Mouse (Mus musculus) c-Kit-negative CD71-positive TER-119-positive erythroid progenitor cells, embryonic 14.5 days (primary cell): Measurements from ENCODE around the gene Sgca.
"Not testable (repeated sequence)": the region's sequence is repeated elsewhere in the genome, so short reads cannot be mapped to it uniquely, and the experiment has no call there.

ENCODE experiments used
- DNase-seq: peaks from one replicate; pipeline ENCODE4 v3.0.0-alpha.2; 2013; ENCODE audit warnings: low read depth, low spot score

Gene Sgca

DNA sequence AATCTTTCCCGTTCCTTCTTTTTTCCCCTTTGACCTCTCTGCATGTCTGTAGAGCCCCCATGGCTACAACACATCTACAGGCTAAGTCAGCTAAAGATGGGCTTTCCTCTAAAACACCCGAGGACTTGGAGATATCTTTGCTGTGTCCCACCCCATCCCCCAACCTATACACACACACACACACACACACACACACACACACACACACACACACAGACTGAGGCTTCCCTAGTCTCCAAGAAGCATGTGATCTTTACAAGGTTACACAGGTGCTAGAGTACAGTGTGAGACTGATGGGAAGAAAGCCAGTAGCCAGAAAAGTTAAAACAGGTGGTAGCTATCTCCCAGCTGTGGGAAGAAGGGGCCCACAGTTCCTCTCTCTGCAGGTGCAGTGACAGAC is 10.3 kb upstream of the Sgca start:
- DNase-seq, result no peak

- no peak for DNase-seq
These were observed 9.7 kb upstream of the Sgca start for GRCm38 (mm10) chr11:94985822-94986221.

GRCm38 (mm10) chr11:94985140-94985539 is 9.0 kb upstream of the Sgca start:
- no peak for DNase-seq

- DNase-seq, result no peak
These were observed 3.5 kb upstream of the Sgca start for GRCm38 (mm10) chr11:94979462-94980179.

DNA sequence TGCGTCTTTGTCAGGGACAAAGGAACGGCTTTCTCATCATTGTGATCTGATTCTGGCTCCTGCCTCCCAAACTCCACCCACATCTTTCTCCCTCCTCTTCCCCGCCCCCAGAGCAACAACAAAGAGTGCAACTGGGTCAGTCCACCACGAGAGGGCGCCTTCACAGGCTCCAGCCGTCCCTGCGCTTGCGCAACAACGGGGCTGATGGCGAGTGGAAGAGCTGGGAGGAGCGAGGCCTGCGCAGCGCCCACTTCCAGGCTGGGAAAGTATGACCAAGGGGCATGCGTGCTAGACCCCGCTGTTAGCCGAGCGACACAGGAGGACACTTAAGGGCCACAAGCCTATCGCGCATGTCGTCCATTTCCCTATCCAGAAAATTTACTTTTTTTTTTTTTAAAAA is 2.8 kb upstream of the Sgca start:
- peak; percentile 93 for DNase-seq

- no peak for DNase-seq
These were observed 2.2 kb upstream of the Sgca start for GRCm38 (mm10) chr11:94978178-94978915.

DNA sequence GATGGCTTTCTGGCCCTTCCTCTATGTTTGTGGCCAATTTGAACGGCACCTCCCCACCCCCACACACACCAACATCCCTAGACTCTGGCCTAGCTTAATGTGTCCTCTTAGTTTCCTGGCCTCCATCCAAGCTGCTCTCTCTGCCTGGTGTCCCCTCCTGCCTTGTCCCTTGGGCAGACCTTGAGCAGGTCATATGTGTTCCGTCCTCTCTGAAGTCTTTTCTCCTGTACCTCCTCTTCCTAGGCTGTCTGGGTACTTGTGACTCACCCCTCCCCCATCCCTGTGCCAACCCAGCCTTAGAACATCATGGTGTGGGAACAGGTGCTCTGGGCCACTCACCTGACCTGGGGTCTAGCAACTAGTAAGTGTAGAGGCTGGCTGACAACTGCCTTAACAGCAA is 1.2 kb downstream of the Sgca start:
- DNase-seq, result no peak

- no peak for DNase-seq
These were observed 2.8 kb downstream of the Sgca start for GRCm38 (mm10) chr11:94973313-94973712.

DNA sequence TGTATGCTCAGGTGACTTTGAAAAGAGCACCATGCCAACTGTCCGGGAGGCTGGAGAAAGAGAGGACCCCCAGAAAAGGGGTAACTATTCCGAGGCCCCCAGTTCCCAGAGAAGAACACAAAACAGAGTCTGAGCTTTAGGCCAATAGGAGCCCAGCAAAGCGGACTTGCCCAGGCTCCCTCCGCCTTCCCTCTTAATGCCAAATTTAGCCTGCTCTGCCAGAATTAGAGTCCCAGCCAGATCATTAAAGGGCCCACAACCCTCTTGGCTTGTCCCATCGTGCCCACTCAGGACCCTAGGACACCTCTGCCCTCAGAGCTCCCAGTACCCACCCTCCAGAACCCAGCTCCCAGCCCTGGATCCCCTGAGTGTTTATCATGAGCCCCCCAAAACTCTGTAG is 3.2 kb downstream of the Sgca start:
- no peak for DNase-seq

DNA sequence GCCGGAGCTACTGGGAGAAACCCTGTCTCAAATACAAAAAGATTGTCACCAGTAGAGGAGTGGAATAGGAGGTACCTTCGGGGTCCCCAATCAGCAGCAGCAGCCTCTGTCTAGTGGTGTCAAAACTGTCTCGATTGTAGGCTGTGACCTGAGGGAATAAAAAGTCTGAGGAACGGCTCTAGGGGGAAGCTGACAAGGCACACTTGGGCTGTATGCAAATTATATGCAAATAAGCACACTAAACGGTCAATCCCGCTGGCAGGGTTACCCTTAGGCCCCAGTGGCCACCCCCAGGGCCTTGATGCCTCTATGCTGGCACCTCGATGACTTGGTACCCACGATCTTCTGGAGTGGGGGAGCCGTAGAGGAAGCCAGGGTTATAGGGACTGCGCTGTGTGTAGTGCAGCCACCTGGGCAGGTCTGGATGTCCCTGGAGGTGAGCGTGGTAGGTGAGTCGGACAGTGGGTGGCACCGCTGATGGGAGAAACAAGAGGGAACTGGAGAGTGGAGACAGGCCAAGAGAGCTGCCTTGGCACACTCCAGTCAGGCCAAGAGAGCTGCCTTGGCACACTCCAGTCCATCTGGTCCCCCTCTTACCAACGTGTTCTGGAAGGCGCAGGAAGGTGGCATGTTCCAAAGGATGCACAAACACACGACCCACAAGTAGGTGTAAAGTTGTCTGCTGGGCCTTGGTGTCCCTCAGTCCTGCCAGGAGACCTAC is 4.1 kb downstream of the Sgca start:
- no peak for DNase-seq

DNA sequence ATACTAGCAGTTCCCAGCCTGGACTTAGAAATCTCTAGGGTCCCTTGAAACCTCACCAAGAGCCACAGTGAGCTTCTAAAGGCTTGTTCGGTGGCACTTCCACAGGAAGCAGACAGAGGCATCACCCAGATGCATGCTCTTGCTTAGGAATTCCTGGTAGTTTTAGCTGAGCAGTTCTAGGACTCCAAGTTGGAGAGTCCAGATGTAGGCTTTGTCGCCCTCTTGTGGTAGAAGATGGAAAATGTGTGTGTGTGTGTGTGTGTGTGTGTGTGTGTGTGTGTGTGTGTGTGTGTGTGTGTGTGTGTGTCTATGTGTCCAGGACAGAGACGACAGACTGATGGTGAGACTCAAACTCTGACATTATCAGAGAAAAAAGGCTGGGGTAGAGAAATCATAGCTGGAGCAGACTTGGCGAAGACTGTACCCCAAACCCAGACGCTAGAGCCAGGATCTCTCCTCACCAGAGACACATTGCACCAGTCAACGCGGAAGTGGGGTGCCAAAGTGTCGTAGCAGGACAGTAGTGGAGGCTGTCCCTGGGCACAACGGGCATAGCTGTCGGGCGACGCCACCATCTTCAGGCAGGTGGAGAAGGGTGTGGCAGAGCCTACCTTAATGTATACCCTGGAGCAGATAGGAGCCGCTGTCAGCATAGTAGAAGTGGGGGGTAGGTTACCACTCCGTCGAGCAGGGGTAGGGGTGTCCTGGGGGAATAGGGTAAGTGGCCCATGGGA is 5.8 kb downstream of the Sgca start:
- DNase-seq, result peak; percentile 55

DNA sequence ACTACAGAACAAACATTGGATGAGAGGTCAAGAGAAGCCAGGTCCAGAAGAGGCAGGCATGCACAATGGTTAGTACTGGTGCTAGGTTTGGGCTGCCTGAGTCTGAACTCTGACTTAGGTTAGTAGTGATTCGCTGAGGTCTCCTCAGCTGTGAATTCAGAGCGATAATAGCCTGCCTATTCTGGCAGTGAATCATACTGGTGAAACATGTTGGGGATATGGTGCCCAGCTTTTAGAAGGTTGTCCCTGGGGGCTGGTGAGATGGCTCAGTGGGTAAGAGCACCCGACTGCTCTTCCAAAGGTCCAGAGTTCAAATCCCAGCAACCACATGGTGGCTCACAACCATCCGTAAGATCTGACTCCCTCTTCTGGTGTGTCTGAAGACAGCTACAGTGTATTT is 6.4 kb downstream of the Sgca start:
- DNase-seq, result not testable (repeated sequence)

DNA sequence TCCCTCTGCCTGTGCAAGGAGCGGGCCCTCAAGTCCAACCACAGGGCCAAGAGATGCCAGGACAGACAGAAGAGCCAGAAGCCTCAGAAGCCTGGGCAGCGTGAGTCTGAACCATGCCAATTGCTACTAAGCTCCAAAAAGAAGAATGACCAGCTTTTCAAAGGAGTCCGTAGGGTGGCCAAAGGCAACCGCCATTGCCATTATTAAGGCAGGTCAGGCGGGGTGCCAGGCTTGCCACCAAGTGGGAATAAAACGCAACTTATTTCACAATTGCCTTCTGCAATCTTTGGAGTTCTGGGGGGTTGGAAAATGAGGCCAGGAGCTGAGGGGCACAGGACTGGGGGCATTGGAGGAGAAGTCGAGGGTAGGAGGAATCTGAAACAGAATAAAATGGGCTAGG is 7.9 kb downstream of the Sgca start:
- DNase-seq, result no peak

DNA sequence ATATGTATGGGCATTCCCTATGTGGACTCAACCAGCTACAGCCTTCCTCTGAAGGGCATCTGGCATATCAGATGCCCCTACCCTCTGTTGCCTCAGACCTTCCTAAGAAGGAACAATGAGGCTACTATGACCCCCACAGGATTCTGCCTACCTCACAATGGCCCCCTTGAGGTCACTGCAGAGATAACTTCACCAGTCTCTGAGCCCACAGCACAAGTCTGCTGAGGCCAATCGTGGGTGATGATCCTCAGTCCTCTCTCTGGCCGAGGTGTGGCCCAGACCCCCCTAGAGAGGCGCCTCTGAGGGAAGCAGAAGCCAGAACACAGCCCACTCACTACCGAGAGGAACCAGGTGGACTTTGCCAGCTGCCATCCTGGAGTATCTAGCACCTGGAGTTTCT is 8.7 kb downstream of the Sgca start, which contains the start of gene Hils1:
Gene Hils1, plus strand, starts transcription at position 175 of the 400 bp plus-strand sequence.
- no peak for DNase-seq

DNA sequence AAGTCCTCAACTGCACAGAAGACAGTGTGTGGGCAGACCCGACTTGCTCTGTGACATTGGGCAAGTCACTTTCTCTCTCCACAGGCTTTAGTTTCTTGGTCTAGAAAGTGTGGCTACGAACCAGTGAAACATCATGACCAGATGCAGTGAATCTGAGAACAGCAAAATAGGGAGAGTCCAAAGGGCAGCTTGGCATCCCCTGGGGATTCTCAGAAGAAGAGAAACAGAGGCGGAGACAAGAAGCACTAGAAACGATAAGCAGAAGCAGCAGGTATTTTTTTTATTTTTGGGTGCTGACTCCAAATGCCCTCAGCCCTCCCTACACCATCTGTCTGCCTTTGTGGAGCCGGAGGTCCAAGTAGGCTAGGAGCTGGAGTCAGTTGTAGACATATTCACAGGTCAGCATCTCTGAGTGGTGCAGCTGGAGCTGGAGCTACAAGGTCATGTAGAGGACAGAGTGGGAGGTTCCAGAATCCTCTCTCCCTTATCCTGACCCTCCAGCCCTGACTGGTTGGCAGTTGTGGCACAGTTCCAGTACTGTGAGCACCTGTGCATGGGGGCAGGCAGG is 13.5 kb downstream of the Sgca start:
- DNase-seq, result no peak

- no peak for DNase-seq
These were observed 17.9 kb downstream of the Sgca start for GRCm38 (mm10) chr11:94958065-94958858.

DNA sequence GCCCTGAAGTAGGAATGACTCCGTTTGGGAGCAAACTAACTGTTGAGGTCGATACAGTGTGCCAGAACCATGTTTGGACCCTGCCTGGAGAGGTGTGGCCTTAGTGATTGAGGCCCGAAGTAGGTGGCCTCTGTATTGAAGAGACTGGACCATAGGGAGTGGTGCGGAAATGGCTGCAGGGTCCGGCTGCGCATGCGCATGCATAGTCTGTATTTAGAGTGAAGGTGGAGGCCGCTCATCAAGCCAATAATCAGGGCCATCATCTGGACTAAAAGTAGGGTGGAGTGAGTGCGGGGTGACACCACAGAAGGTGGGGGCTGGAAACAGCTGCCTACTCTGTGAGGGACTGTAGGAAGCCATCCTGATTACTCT is 18.4 kb downstream of the Sgca start:
- DNase-seq, result no peak

GRCm38 (mm10) chr11:94955103-94955502 is 21.0 kb downstream of the Sgca start:
- DNase-seq, result no peak

DNA sequence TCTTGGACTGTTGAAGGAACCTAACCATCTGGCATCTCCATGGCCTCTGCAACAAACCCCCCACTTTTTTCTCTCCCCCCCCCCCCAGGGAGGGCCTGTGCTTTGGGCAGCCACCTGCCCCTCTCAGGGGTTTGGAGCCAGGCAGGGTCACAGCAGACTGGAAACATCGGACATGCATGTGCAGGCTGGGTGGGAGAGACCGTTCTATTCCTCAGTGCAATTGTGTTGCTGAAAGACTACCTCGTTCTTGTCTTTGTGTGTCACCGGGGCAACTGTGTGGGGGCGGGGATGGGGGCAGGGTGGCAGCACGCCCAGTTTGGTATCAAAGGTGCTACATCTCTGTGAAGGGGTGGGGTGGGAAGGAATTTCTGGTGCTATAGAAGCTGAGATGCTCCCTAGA is 24.0 kb downstream of the Sgca start:
- no peak for DNase-seq

- DNase-seq, result no peak
These were observed 30.9 kb downstream of the Sgca start for GRCm38 (mm10) chr11:94945236-94945635.

DNA sequence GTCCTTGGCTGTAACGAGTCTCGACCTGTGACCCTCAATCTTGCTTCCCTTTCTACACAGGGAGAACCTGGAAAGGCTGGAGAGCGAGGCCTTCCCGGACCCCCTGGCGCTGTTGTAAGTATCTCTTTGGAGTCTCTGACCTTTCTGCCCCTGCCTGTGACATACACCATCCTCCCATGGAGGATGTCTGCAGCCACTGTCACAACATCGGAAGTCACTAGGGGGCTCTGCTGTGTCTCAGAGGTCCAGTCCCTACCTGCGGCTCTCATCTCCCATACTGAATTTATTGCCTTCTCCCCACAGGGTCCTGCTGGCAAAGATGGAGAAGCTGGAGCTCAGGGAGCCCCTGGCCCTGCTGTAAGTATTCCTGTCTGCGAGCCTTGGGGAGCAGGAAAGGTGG is 31.8 kb downstream of the Sgca start:
- no peak for DNase-seq
